Mouse (Mus musculus): ENCODE results near the gene Lrcol1. TPM values are rescaled to one million over a fixed set of nuclear protein-coding genes. Genes with fewer than 3 reads are reported as not detected.
A peak's percentile ranks its signal among the peaks of the same experiment; 100 is the strongest.

Lrcol1 gene
- polyA plus RNA-seq, 1 experiment from 2014 or later: not detected

DNA sequence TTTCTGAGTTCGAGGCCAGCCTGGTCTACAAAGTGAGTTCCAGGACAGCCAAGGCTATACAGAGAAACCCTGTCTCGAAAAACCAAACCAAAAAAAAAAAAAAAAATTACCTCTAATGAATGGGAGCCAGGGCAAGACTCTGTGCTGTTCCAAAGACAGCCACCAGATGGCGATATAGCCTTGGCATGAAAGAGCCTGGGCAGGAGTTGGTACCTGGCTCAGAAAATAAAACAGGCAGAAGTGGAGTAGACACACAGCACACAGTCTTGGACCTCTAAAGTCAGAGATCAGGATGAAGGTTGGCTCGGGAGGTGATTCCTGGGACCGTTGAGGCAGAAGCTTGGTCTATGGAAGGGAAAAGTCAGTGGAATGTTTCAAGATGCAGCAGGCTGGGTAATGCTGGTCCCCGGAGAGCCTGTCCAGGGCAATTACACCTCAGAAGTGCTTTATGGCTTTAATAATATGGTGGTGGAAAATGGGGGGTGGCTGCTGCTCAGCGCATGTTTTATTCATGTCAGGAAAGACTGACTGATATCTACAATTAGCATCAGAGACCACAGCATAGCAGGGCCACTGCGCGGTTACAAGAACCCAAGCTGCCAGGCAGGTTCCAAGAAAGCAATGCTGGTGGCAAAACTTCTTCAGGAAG lies 13.1 kb downstream of the Lrcol1 start:
- 0 out of 2 replicates have a peak, but pooled peaks cover 4% of the 10 kb centered on the region for H3K4me1 ChIP-seq
- no peak for ATAC-seq (ENCODE audit: insufficient number of reproducible peaks, low FRiP score, low TSS enrichment, low read depth)
- no peak overlapping the region for H3K4me3 ChIP-seq (replicated peaks)
- peaks cover 2% of the 10 kb centered on the region; the same call in 1 of the 2 replicates for H3K27me3 ChIP-seq
- no peaks in the 10 kb centered on the region for H3K9me3 ChIP-seq (replicated peaks)
- 32% methylated on average over 9 of the region's 9 CpGs for WGBS
- H3K27ac ChIP-seq (replicated peaks): no peak overlapping the region
- H3K4me2 ChIP-seq (replicated peaks): no peak overlapping the region
- no peak overlapping the region for H3K9ac ChIP-seq
- H3K36me3 ChIP-seq: no peaks in the 10 kb centered on the region

- no peak for ATAC-seq (ENCODE audit: insufficient number of reproducible peaks, low FRiP score, low TSS enrichment, low read depth)
- Histone ChIP-seq H3K9me3 (replicated peaks) (no peaks in the 10 kb centered on the region), H3K4me1 (peaks cover 12% of the 10 kb centered on the region), H3K27ac (replicated peaks) (no peak overlapping the region), H3K4me2 (replicated peaks) (no peak overlapping the region), H3K36me3 (peaks cover 5% of the 10 kb centered on the region; the same call in 1 of the 2 replicates), H3K9ac (no peak overlapping the region), H3K4me3 (replicated peaks) (no peak overlapping the region), H3K27me3 (no peaks in the 10 kb centered on the region)
- 86% methylated on average over 6 of the region's 6 CpGs for WGBS
These were observed 16.9 kb downstream of the Lrcol1 start for GRCm38 (mm10) chr5:110361465-110361864.

DNA sequence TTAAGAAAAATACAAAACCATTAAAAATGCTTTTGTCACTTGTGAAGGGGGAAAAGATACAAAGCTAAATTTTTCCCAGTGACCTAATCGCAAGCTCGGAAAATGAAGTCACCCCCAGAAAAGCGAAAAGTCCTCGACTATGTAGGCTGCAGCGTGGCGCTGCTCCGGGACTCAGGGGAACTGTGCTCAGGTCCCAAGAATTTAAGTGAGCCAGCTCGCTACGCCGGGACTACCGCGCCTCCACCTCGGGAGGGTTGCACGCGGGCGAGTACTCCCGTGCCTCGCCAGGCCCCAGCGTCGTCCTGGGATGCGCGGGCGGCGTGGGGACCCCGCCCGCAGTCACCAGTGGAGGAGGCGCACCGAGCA lies 18.3 kb downstream of the Lrcol1 start:
- H3K4me3 ChIP-seq (replicated peaks): peak overlapping the region; percentile 57
- H3K27ac ChIP-seq (replicated peaks): peak overlapping the region; percentile 18; the same call in 1 of the 2 replicates
- no peaks in the 10 kb centered on the region for H3K27me3 ChIP-seq
- ATAC-seq (ENCODE audit: insufficient number of reproducible peaks, low FRiP score, low TSS enrichment, low read depth): peak; percentile 48
- no peaks in the 10 kb centered on the region for H3K9me3 ChIP-seq (replicated peaks)
- peaks cover 9% of the 10 kb centered on the region for H3K4me1 ChIP-seq
- H3K9ac ChIP-seq: peak overlapping the region; percentile 51
- H3K4me2 ChIP-seq (replicated peaks): peak overlapping the region; percentile 90
- 3% methylated on average over 27 of the region's 28 CpGs for WGBS
- peaks cover 16% of the 10 kb centered on the region for H3K36me3 ChIP-seq

- H3K9me3 ChIP-seq (replicated peaks): no peaks in the 10 kb centered on the region
- H3K27ac ChIP-seq (replicated peaks): peak overlapping the region; percentile 18; the same call in 1 of the 2 replicates
- H3K9ac ChIP-seq: peak overlapping the region; percentile 51
- H3K36me3 ChIP-seq: peaks cover 20% of the 10 kb centered on the region
- H3K4me3 ChIP-seq (replicated peaks): peak overlapping the region; percentile 57
- ATAC-seq (ENCODE audit: insufficient number of reproducible peaks, low FRiP score, low TSS enrichment, low read depth): peak; percentile 85
- no peaks in the 10 kb centered on the region for H3K27me3 ChIP-seq
- peak overlapping the region; percentile 90 for H3K4me2 ChIP-seq (replicated peaks)
- WGBS: 3% methylated on average over 70 of the region's 72 CpGs
- H3K4me1 ChIP-seq: peaks cover 7% of the 10 kb centered on the region
These were observed 18.8 kb downstream of the Lrcol1 start for GRCm38 (mm10) chr5:110363179-110363821.

GRCm38 (mm10) chr5:110363822-110364545 lies 19.5 kb downstream of the Lrcol1 start:
- Histone ChIP-seq H3K27me3 (no peaks in the 10 kb centered on the region), H3K9me3 (replicated peaks) (no peaks in the 10 kb centered on the region), H3K9ac (no peak overlapping the region), H3K4me1 (peaks cover 7% of the 10 kb centered on the region), H3K4me3 (replicated peaks) (peak overlapping the region; percentile 57), H3K4me2 (replicated peaks) (peak overlapping the region; percentile 90), H3K27ac (replicated peaks) (0 out of 2 replicates have a peak overlapping the region, but pooled peaks have one; percentile 18), H3K36me3 (peaks cover 20% of the 10 kb centered on the region)
- ATAC-seq (ENCODE audit: insufficient number of reproducible peaks, low FRiP score, low TSS enrichment, low read depth): no peak
- WGBS: 32% methylated on average over 11 of the region's 11 CpGs

DNA sequence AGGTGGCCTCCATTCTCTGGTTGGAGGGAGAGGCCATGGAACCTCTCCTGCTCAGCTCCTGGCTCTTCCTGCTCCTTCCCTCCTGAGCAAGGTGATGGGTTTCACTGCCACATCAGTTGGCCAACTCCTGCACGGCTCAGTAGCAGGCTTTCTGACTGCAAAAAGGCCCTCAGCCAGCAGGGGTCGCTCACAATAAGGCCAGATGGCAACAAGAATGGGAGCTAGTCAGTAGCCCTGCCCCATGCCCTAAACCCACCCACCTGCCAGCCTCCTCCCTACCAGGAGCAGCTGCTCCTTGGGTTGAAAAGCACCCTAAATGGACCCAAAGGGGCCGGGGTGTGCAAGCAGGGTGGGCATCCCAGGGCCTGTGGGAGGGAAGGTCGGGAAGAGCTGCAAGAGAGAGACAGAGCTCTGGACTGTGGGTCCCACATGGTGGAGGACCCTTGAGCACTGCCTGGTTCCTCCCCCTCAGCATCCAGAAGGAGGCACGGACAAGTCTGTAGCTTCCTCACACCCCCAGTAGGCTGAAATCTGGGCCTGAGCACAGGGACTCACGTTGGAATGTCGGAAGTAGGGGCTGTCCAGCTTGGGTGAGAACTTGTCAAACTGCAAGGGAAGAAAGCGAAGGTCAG lies 32.4 kb downstream of the Lrcol1 start:
- 60% methylated on average over 8 of the region's 8 CpGs for WGBS
- no peak for ATAC-seq (ENCODE audit: insufficient number of reproducible peaks, low FRiP score, low TSS enrichment, low read depth)
- Histone ChIP-seq H3K4me2 (replicated peaks) (no peak overlapping the region), H3K36me3 (peaks cover 50% of the 10 kb centered on the region), H3K4me1 (no peaks in the 10 kb centered on the region), H3K27me3 (no peaks in the 10 kb centered on the region), H3K4me3 (replicated peaks) (no peak overlapping the region), H3K9ac (no peak overlapping the region), H3K27ac (replicated peaks) (no peak overlapping the region), H3K9me3 (replicated peaks) (no peaks in the 10 kb centered on the region)

DNA sequence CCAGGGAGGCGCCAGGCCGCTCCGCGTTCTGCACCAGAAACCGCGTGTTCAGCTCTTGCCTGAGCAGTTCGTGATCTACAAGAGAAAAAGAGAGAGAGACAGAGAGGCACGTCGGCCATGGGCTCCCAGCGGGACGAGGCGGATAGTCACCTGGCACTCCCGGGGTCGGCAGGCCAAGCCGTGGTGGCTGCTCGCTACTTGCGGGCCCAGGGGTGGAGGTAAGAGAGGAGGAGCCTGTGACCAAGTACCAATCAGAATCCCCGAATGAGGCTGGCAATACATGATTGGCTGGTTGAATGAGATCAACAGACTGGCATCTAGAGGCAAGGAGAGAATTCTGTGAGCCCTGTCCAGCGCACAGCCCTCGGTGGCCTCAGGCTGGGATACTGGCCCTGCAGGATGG lies 33.7 kb downstream of the Lrcol1 start:
- Histone ChIP-seq H3K9me3 (replicated peaks) (no peaks in the 10 kb centered on the region), H3K4me2 (replicated peaks) (no peak overlapping the region), H3K9ac (no peak overlapping the region), H3K4me1 (no peaks in the 10 kb centered on the region), H3K4me3 (replicated peaks) (no peak overlapping the region), H3K36me3 (peaks cover 50% of the 10 kb centered on the region), H3K27ac (replicated peaks) (no peak overlapping the region), H3K27me3 (no peaks in the 10 kb centered on the region)
- 44% methylated on average over 20 of the region's 20 CpGs for WGBS
- ATAC-seq (ENCODE audit: insufficient number of reproducible peaks, low FRiP score, low TSS enrichment, low read depth): no peak

DNA sequence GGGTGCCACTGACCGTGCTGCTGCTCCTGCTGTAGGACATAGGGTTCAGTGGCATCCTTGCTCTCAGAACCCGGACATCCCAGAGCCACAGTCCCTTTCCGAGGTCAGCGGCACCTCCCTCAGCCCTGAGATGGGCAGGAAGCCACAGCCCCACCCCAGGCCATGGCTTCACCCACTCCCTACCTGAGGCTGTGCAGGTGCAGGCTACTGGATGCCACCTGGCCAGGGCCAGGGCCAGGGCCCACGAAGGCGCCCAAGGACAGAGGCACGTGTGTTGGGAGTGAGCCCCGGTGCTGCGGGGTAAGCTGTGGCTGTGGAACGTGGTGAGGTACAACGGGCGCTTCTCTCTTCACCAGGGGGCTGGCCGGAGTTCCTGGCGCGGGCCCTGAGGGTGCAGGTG lies 34.6 kb downstream of the Lrcol1 start:
- Histone ChIP-seq H3K9ac (no peak overlapping the region), H3K36me3 (peaks cover 44% of the 10 kb centered on the region), H3K4me3 (replicated peaks) (no peak overlapping the region), H3K9me3 (replicated peaks) (no peaks in the 10 kb centered on the region), H3K4me1 (no peaks in the 10 kb centered on the region), H3K27me3 (no peaks in the 10 kb centered on the region), H3K27ac (replicated peaks) (no peak overlapping the region), H3K4me2 (replicated peaks) (no peak overlapping the region)
- no peak for ATAC-seq (ENCODE audit: insufficient number of reproducible peaks, low FRiP score, low TSS enrichment, low read depth)
- 84% methylated on average over 15 of the region's 15 CpGs for WGBS

DNA sequence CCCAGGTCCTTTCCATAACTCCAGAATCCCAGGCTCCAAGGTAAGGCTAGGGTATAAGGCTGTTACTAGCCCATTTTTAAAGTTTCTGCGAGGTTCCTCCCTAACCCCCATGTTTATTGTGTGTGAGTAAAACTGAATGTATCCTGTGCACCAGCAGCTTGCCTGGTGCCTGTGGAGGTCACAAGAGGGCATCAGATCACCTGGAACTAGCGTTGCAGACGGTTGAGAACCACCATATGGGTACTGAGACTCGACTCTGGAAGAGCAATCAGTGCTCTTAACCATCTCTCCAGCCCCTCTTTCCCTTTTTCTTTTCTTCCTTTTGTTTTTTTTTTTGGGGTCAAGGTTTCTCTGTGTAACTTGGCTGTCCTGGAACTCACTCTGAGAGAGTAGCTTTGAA lies 35.3 kb downstream of the Lrcol1 start:
- Histone ChIP-seq H3K4me1 (no peaks in the 10 kb centered on the region), H3K4me3 (replicated peaks) (no peak overlapping the region), H3K9ac (no peak overlapping the region), H3K4me2 (replicated peaks) (no peak overlapping the region), H3K9me3 (replicated peaks) (no peaks in the 10 kb centered on the region), H3K36me3 (peaks cover 39% of the 10 kb centered on the region), H3K27me3 (no peaks in the 10 kb centered on the region), H3K27ac (replicated peaks) (no peak overlapping the region)
- 88% methylated on average over 4 of the region's 4 CpGs for WGBS
- ATAC-seq (ENCODE audit: insufficient number of reproducible peaks, low FRiP score, low TSS enrichment, low read depth): no peak

GRCm38 (mm10) chr5:110384491-110384890 lies 40.0 kb downstream of the Lrcol1 start:
- Histone ChIP-seq H3K4me1 (peaks cover 27% of the 10 kb centered on the region), H3K9ac (no peak overlapping the region), H3K4me3 (replicated peaks) (no peak overlapping the region), H3K27ac (replicated peaks) (no peak overlapping the region), H3K36me3 (peaks cover 3% of the 10 kb centered on the region; the same call in 1 of the 2 replicates), H3K9me3 (replicated peaks) (no peaks in the 10 kb centered on the region), H3K4me2 (replicated peaks) (no peak overlapping the region), H3K27me3 (peaks cover 4% of the 10 kb centered on the region; the same call in 1 of the 2 replicates)
- WGBS: 85% methylated on average over 6 of the region's 6 CpGs
- ATAC-seq (ENCODE audit: insufficient number of reproducible peaks, low FRiP score, low TSS enrichment, low read depth): no peak

DNA sequence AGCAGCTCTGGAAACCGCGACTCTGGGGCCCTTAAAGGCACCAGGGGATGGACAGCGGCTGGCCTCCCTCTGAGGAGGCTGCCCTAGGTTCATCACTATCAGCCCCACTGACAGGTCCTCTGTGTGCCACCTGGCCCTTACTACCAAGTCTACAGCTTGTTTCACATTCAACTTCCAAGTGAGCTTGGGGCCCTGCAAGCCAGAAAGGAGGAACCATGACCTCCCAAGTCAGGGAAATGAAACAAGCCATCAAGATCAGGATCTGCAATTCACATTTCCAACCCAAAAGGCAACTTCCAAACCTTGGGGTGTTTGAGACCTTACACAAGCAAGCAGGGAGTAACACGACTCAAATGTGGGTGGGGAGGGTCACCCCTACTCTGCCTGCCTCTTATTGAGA lies 40.7 kb downstream of the Lrcol1 start:
- H3K9ac ChIP-seq: no peak overlapping the region
- no peak for ATAC-seq (ENCODE audit: insufficient number of reproducible peaks, low FRiP score, low TSS enrichment, low read depth)
- H3K27me3 ChIP-seq: peaks cover 4% of the 10 kb centered on the region; the same call in 1 of the 2 replicates
- H3K4me1 ChIP-seq: peaks cover 28% of the 10 kb centered on the region
- H3K27ac ChIP-seq (replicated peaks): no peak overlapping the region
- 0 out of 2 replicates have a peak overlapping the region, but pooled peaks have one; percentile 0 for H3K4me2 ChIP-seq (replicated peaks)
- H3K4me3 ChIP-seq (replicated peaks): 0 out of 2 replicates have a peak overlapping the region, but pooled peaks have one; percentile 70
- no peaks in the 10 kb centered on the region for H3K9me3 ChIP-seq (replicated peaks)
- H3K36me3 ChIP-seq: no peaks in the 10 kb centered on the region
- 58% methylated on average over 4 of the region's 4 CpGs for WGBS

All from embryonic facial prominence, embryonic 15.5 days (tissue).